Mouse (Mus musculus): Measurements from ENCODE around the gene Pfn1. TPM values are rescaled to one million over a fixed set of nuclear protein-coding genes. Genes with fewer than 3 reads are reported as not detected.

Gene Pfn1
- polyA plus RNA-seq, 1 experiment from 2014 or later: 1,384 TPM

GRCm38 (mm10) chr11:70658521-70658920 lies 4.1 kb upstream of the Pfn1 start:
- 79% methylated on average over 5 of the region's 5 CpGs for WGBS
- no peak for ATAC-seq (ENCODE audit: insufficient number of reproducible peaks, insufficient read depth, low FRiP score, low read depth)
- H3K27me3 ChIP-seq (ENCODE audit: control insufficient read depth, insufficient read depth, low read length): no peaks in the 10 kb centered on the region
- H3K9ac ChIP-seq (ENCODE audit: low read length): peak overlapping the region; percentile 99
- H3K4me1 ChIP-seq (ENCODE audit: control insufficient read depth in 2 of 2, insufficient read depth in 2 of 2, low read length in 2 of 2): peaks cover 29 to 39% of the 10 kb centered on the region in 2 experiments
- H3K4me3 ChIP-seq (ENCODE audit: control insufficient read depth in 1 of 2, insufficient read depth in 1 of 2, low read depth in 1 of 2, low read length in 2 of 2): peak overlapping the region; percentile 79 to 97; a peak in 3 of 4 replicates
- H3K36me3 ChIP-seq (ENCODE audit: control insufficient read depth, insufficient read depth, low read length): peaks cover 52% of the 10 kb centered on the region
- H3K4me2 ChIP-seq (ENCODE audit: low read length): peak overlapping the region; percentile 90
- H3K9me3 ChIP-seq (ENCODE audit: control insufficient read depth, low read length): no peaks in the 10 kb centered on the region
- H3K27ac ChIP-seq (replicated peaks in 1 of 2; ENCODE audit: control insufficient read depth in 1 of 2, insufficient read depth in 1 of 2, low read depth in 2 of 2, low read length in 2 of 2): no peak overlapping the region

GRCm38 (mm10) chr11:70657991-70658390 lies 3.5 kb upstream of the Pfn1 start:
- no peaks in the 10 kb centered on the region for H3K27me3 ChIP-seq (ENCODE audit: control insufficient read depth, insufficient read depth, low read length)
- H3K4me1 ChIP-seq (ENCODE audit: control insufficient read depth in 2 of 2, insufficient read depth in 2 of 2, low read length in 2 of 2): peaks cover 29 to 37% of the 10 kb centered on the region in 2 experiments
- peak overlapping the region; percentile 90 for H3K4me2 ChIP-seq (ENCODE audit: low read length)
- H3K36me3 ChIP-seq (ENCODE audit: control insufficient read depth, insufficient read depth, low read length): peaks cover 49% of the 10 kb centered on the region
- peak overlapping the region; percentile 99 for H3K9ac ChIP-seq (ENCODE audit: low read length)
- peak overlapping the region; percentile 85 to 98; a peak in 3 of 4 replicates for H3K27ac ChIP-seq (replicated peaks in 1 of 2; ENCODE audit: control insufficient read depth in 1 of 2, insufficient read depth in 1 of 2, low read depth in 2 of 2, low read length in 2 of 2)
- peak overlapping the region; percentile 79 to 97 for H3K4me3 ChIP-seq (ENCODE audit: control insufficient read depth in 1 of 2, insufficient read depth in 1 of 2, low read depth in 1 of 2, low read length in 2 of 2)
- ATAC-seq (ENCODE audit: insufficient number of reproducible peaks, insufficient read depth, low FRiP score, low read depth): no peak
- no peaks in the 10 kb centered on the region for H3K9me3 ChIP-seq (ENCODE audit: control insufficient read depth, low read length)
- 47% methylated on average over 9 of the region's 9 CpGs for WGBS

GRCm38 (mm10) chr11:70657573-70657972 lies 3.1 kb upstream of the Pfn1 start:
- peak overlapping the region; percentile 79 to 97 for H3K4me3 ChIP-seq (ENCODE audit: control insufficient read depth in 1 of 2, insufficient read depth in 1 of 2, low read depth in 1 of 2, low read length in 2 of 2)
- H3K4me2 ChIP-seq (ENCODE audit: low read length): peak overlapping the region; percentile 90
- peaks cover 49% of the 10 kb centered on the region for H3K36me3 ChIP-seq (ENCODE audit: control insufficient read depth, insufficient read depth, low read length)
- H3K9ac ChIP-seq (ENCODE audit: low read length): peak overlapping the region; percentile 99
- H3K27me3 ChIP-seq (ENCODE audit: control insufficient read depth, insufficient read depth, low read length): no peaks in the 10 kb centered on the region
- peaks cover 32 to 40% of the 10 kb centered on the region in 2 experiments for H3K4me1 ChIP-seq (ENCODE audit: control insufficient read depth in 2 of 2, insufficient read depth in 2 of 2, low read length in 2 of 2)
- peak overlapping the region; percentile 85 to 98 for H3K27ac ChIP-seq (replicated peaks in 1 of 2; ENCODE audit: control insufficient read depth in 1 of 2, insufficient read depth in 1 of 2, low read depth in 2 of 2, low read length in 2 of 2)
- ATAC-seq (ENCODE audit: insufficient number of reproducible peaks, insufficient read depth, low FRiP score, low read depth): no peak
- 29% methylated on average over 6 of the region's 6 CpGs for WGBS
- no peaks in the 10 kb centered on the region for H3K9me3 ChIP-seq (ENCODE audit: control insufficient read depth, low read length)

GRCm38 (mm10) chr11:70656964-70657363 lies 2.5 kb upstream of the Pfn1 start, which contains the start of gene Eno3:
Eno3 (plus strand) TSS chr11:70657202.
- Histone ChIP-seq H3K9ac (ENCODE audit: low read length) (peak within 1 kb of the TSS; percentile 99), H3K27me3 (ENCODE audit: control insufficient read depth, insufficient read depth, low read length) (no peaks in the 10 kb centered on the region), H3K4me2 (ENCODE audit: low read length) (peak within 1 kb of the TSS; percentile 90), H3K36me3 (ENCODE audit: control insufficient read depth, insufficient read depth, low read length) (peaks cover 49% of the 10 kb centered on the region), H3K9me3 (ENCODE audit: control insufficient read depth, low read length) (no peaks in the 10 kb centered on the region), H3K27ac (replicated peaks in 1 of 2; ENCODE audit: control insufficient read depth in 1 of 2, insufficient read depth in 1 of 2, low read depth in 2 of 2, low read length in 2 of 2) (peak within 1 kb of the TSS; percentile 85 to 98), H3K4me1 (ENCODE audit: control insufficient read depth in 2 of 2, insufficient read depth in 2 of 2, low read length in 2 of 2) (peaks cover 35 to 46% of the 10 kb centered on the region in 2 experiments), H3K4me3 (ENCODE audit: control insufficient read depth in 1 of 2, insufficient read depth in 1 of 2, low read depth in 1 of 2, low read length in 2 of 2) (peak within 1 kb of the TSS; percentile 79 to 97)
- 9% methylated on average over 3 of the region's 3 CpGs for WGBS
- ATAC-seq (ENCODE audit: insufficient number of reproducible peaks, insufficient read depth, low FRiP score, low read depth): peak; percentile 54

GRCm38 (mm10) chr11:70656456-70656927 lies 2.0 kb upstream of the Pfn1 start:
- Histone ChIP-seq H3K36me3 (ENCODE audit: control insufficient read depth, insufficient read depth, low read length) (peaks cover 49% of the 10 kb centered on the region), H3K4me3 (ENCODE audit: control insufficient read depth in 1 of 2, insufficient read depth in 1 of 2, low read depth in 1 of 2, low read length in 2 of 2) (peak overlapping the region; percentile 79 to 97), H3K9me3 (ENCODE audit: control insufficient read depth, low read length) (no peaks in the 10 kb centered on the region), H3K4me1 (ENCODE audit: control insufficient read depth in 2 of 2, insufficient read depth in 2 of 2, low read length in 2 of 2) (peaks cover 36 to 50% of the 10 kb centered on the region in 2 experiments), H3K4me2 (ENCODE audit: low read length) (peak overlapping the region; percentile 90), H3K9ac (ENCODE audit: low read length) (peak overlapping the region; percentile 99), H3K27ac (replicated peaks in 1 of 2; ENCODE audit: control insufficient read depth in 1 of 2, insufficient read depth in 1 of 2, low read depth in 2 of 2, low read length in 2 of 2) (peak overlapping the region; percentile 85 to 98), H3K27me3 (ENCODE audit: control insufficient read depth, insufficient read depth, low read length) (no peaks in the 10 kb centered on the region)
- 3% methylated on average over 16 of the region's 16 CpGs for WGBS
- peak; percentile 60 for ATAC-seq (ENCODE audit: insufficient number of reproducible peaks, insufficient read depth, low FRiP score, low read depth)

- Histone ChIP-seq H3K9me3 (ENCODE audit: control insufficient read depth, low read length) (no peaks in the 10 kb centered on the region), H3K4me2 (ENCODE audit: low read length) (peak overlapping the region; percentile 90), H3K4me3 (ENCODE audit: control insufficient read depth in 1 of 2, insufficient read depth in 1 of 2, low read depth in 1 of 2, low read length in 2 of 2) (peak overlapping the region; percentile 79 to 97), H3K4me1 (ENCODE audit: control insufficient read depth in 2 of 2, insufficient read depth in 2 of 2, low read length in 2 of 2) (peaks cover 38 to 52% of the 10 kb centered on the region in 2 experiments), H3K36me3 (ENCODE audit: control insufficient read depth, insufficient read depth, low read length) (peaks cover 50% of the 10 kb centered on the region), H3K9ac (ENCODE audit: low read length) (peak overlapping the region; percentile 99), H3K27me3 (ENCODE audit: control insufficient read depth, insufficient read depth, low read length) (no peaks in the 10 kb centered on the region), H3K27ac (replicated peaks in 1 of 2; ENCODE audit: control insufficient read depth in 1 of 2, insufficient read depth in 1 of 2, low read depth in 2 of 2, low read length in 2 of 2) (peak overlapping the region; percentile 85 to 98)
- WGBS: under 1% methylated on average over 60 of the region's 61 CpGs
- ATAC-seq (ENCODE audit: insufficient number of reproducible peaks, insufficient read depth, low FRiP score, low read depth): peak; percentile 12; the same call in 1 of the 2 replicates
These were observed 1.4 kb upstream of the Pfn1 start for GRCm38 (mm10) chr11:70655571-70656455.

GRCm38 (mm10) chr11:70654923-70655570 lies 603 bp upstream of the Pfn1 start:
- Histone ChIP-seq H3K9me3 (ENCODE audit: control insufficient read depth, low read length) (no peaks in the 10 kb centered on the region), H3K9ac (ENCODE audit: low read length) (peak overlapping the region; percentile 99), H3K27ac (replicated peaks in 1 of 2; ENCODE audit: control insufficient read depth in 1 of 2, insufficient read depth in 1 of 2, low read depth in 2 of 2, low read length in 2 of 2) (peak overlapping the region; percentile 85 to 98), H3K36me3 (ENCODE audit: control insufficient read depth, insufficient read depth, low read length) (peaks cover 50% of the 10 kb centered on the region), H3K27me3 (ENCODE audit: control insufficient read depth, insufficient read depth, low read length) (no peaks in the 10 kb centered on the region), H3K4me1 (ENCODE audit: control insufficient read depth in 2 of 2, insufficient read depth in 2 of 2, low read length in 2 of 2) (peaks cover 39 to 57% of the 10 kb centered on the region in 2 experiments), H3K4me3 (ENCODE audit: control insufficient read depth in 1 of 2, insufficient read depth in 1 of 2, low read depth in 1 of 2, low read length in 2 of 2) (peak overlapping the region; percentile 79 to 97), H3K4me2 (ENCODE audit: low read length) (peak overlapping the region; percentile 90)
- under 1% methylated on average over 44 of the region's 48 CpGs for WGBS
- ATAC-seq (ENCODE audit: insufficient number of reproducible peaks, insufficient read depth, low FRiP score, low read depth): peak; percentile 42; the same call in 1 of the 2 replicates
